Mouse (Mus musculus): ENCODE results near the gene Ptger1. TPM values are rescaled to one million over a fixed set of nuclear protein-coding genes. Genes with fewer than 3 reads are reported as not detected.

The Ptger1 gene
- total and polyA plus RNA-seq, 2 experiments from 2014 or later, result 0.36 to 0.55 TPM

- Histone ChIP-seq H3K27me3 (ENCODE audit: insufficient read depth, low read length) (no peaks in the 10 kb centered on the region), H3K36me3 (ENCODE audit: insufficient read depth, low read length) (peaks cover 5% of the 10 kb centered on the region; the same call in 1 of the 2 replicates), H3K9ac (replicated peaks; ENCODE audit: low read length, poor library complexity, severe bottlenecking) (no peak overlapping the region), H3K27ac (ENCODE audit: low read depth, low read length) (no peak overlapping the region), H3K4me3 (ENCODE audit: low read depth, low read length) (no peak overlapping the region), H3K9me3 (ENCODE audit: low read length) (no peaks in the 10 kb centered on the region), H3K4me1 (ENCODE audit: insufficient read depth, low read length) (no peaks in the 10 kb centered on the region), H3K4me2 (ENCODE audit: low read depth, low read length, poor library complexity, severe bottlenecking) (no peak overlapping the region)
- no peak for TF ChIP-seq CTCF (IDR thresholded peaks at IDR 0.05)
- WGBS, result 14% methylated on average over 8 of the region's 8 CpGs
- DNase-seq (ENCODE audit: low spot score), result no peak
- 0 out of 2 replicates have a peak, but pooled peaks have one; percentile 5 for ATAC-seq (ENCODE audit: low FRiP score)
These were observed 5.9 kb upstream of the Ptger1 start for GRCm38 (mm10) chr8:83660545-83660944.

GRCm38 (mm10) chr8:83660995-83661680 is 5.3 kb upstream of the Ptger1 start:
- DNase-seq (ENCODE audit: low spot score) (no peak), ATAC-seq (ENCODE audit: low FRiP score) (peak; percentile 8; the same call in 1 of the 2 replicates)
- Histone ChIP-seq H3K27me3 (ENCODE audit: insufficient read depth, low read length) (no peaks in the 10 kb centered on the region), H3K9ac (replicated peaks; ENCODE audit: low read length, poor library complexity, severe bottlenecking) (no peak overlapping the region), H3K36me3 (ENCODE audit: insufficient read depth, low read length) (peaks cover 5% of the 10 kb centered on the region; the same call in 1 of the 2 replicates), H3K4me2 (ENCODE audit: low read depth, low read length, poor library complexity, severe bottlenecking) (no peak overlapping the region), H3K9me3 (ENCODE audit: low read length) (no peaks in the 10 kb centered on the region), H3K27ac (ENCODE audit: low read depth, low read length) (no peak overlapping the region), H3K4me1 (ENCODE audit: insufficient read depth, low read length) (no peaks in the 10 kb centered on the region), H3K4me3 (ENCODE audit: low read depth, low read length) (no peak overlapping the region)
- no peak for TF ChIP-seq CTCF (IDR thresholded peaks at IDR 0.05)
- WGBS, result 22% methylated on average over 22 of the region's 22 CpGs

GRCm38 (mm10) chr8:83662421-83662826 is 4.1 kb upstream of the Ptger1 start:
- Histone ChIP-seq H3K27me3 (ENCODE audit: insufficient read depth, low read length) (no peaks in the 10 kb centered on the region), H3K9me3 (ENCODE audit: low read length) (no peaks in the 10 kb centered on the region), H3K4me2 (ENCODE audit: low read depth, low read length, poor library complexity, severe bottlenecking) (no peak overlapping the region), H3K36me3 (ENCODE audit: insufficient read depth, low read length) (peaks cover 5% of the 10 kb centered on the region; the same call in 1 of the 2 replicates), H3K4me1 (ENCODE audit: insufficient read depth, low read length) (peaks cover 4% of the 10 kb centered on the region; the same call in 1 of the 2 replicates), H3K9ac (replicated peaks; ENCODE audit: low read length, poor library complexity, severe bottlenecking) (no peak overlapping the region), H3K4me3 (ENCODE audit: low read depth, low read length) (no peak overlapping the region), H3K27ac (ENCODE audit: low read depth, low read length) (no peak overlapping the region)
- DNase-seq (ENCODE audit: low spot score), result peak; percentile 88
- 8% methylated on average over 4 of the region's 4 CpGs for WGBS
- TF ChIP-seq CTCF (IDR thresholded peaks at IDR 0.05), result peak; percentile 92
- ATAC-seq (ENCODE audit: low FRiP score), result no peak

GRCm38 (mm10) chr8:83664096-83664495 is 2.4 kb upstream of the Ptger1 start:
- Histone ChIP-seq H3K4me3 (ENCODE audit: low read depth, low read length) (no peak overlapping the region), H3K4me1 (ENCODE audit: insufficient read depth, low read length) (peaks cover 10% of the 10 kb centered on the region), H3K36me3 (ENCODE audit: insufficient read depth, low read length) (peaks cover 5% of the 10 kb centered on the region; the same call in 1 of the 2 replicates), H3K27ac (ENCODE audit: low read depth, low read length) (no peak overlapping the region), H3K27me3 (ENCODE audit: insufficient read depth, low read length) (no peaks in the 10 kb centered on the region; the same call in 1 of the 2 replicates), H3K9ac (replicated peaks; ENCODE audit: low read length, poor library complexity, severe bottlenecking) (no peak overlapping the region), H3K9me3 (ENCODE audit: low read length) (no peaks in the 10 kb centered on the region), H3K4me2 (ENCODE audit: low read depth, low read length, poor library complexity, severe bottlenecking) (no peak overlapping the region)
- TF ChIP-seq CTCF (IDR thresholded peaks at IDR 0.05), result no peak
- DNase-seq (ENCODE audit: low spot score) (no peak), ATAC-seq (ENCODE audit: low FRiP score) (no peak)
- 85% methylated on average over 13 of the region's 13 CpGs for WGBS

GRCm38 (mm10) chr8:83664931-83665625 is 1.4 kb upstream of the Ptger1 start:
- Histone ChIP-seq H3K9ac (replicated peaks; ENCODE audit: low read length, poor library complexity, severe bottlenecking) (no peak overlapping the region), H3K27me3 (ENCODE audit: insufficient read depth, low read length) (no peaks in the 10 kb centered on the region; the same call in 1 of the 2 replicates), H3K4me2 (ENCODE audit: low read depth, low read length, poor library complexity, severe bottlenecking) (no peak overlapping the region), H3K9me3 (ENCODE audit: low read length) (no peaks in the 10 kb centered on the region), H3K36me3 (ENCODE audit: insufficient read depth, low read length) (peaks cover 12% of the 10 kb centered on the region), H3K4me3 (ENCODE audit: low read depth, low read length) (no peak overlapping the region), H3K27ac (ENCODE audit: low read depth, low read length) (no peak overlapping the region), H3K4me1 (ENCODE audit: insufficient read depth, low read length) (peaks cover 10% of the 10 kb centered on the region)
- TF ChIP-seq CTCF (IDR thresholded peaks at IDR 0.05), result no peak
- WGBS, result 41% methylated on average over 2 of the region's 2 CpGs
- ATAC-seq (ENCODE audit: low FRiP score) (no peak), DNase-seq (ENCODE audit: low spot score) (no peak)

- no peak for ATAC-seq (ENCODE audit: low FRiP score)
- Histone ChIP-seq H3K27ac (ENCODE audit: low read depth, low read length) (0 out of 2 replicates have a peak overlapping the region, but pooled peaks have one; percentile 26), H3K9ac (replicated peaks; ENCODE audit: low read length, poor library complexity, severe bottlenecking) (no peak overlapping the region), H3K36me3 (ENCODE audit: insufficient read depth, low read length) (peaks cover 30% of the 10 kb centered on the region), H3K4me2 (ENCODE audit: low read depth, low read length, poor library complexity, severe bottlenecking) (no peak overlapping the region), H3K9me3 (ENCODE audit: low read length) (no peaks in the 10 kb centered on the region), H3K4me3 (ENCODE audit: low read depth, low read length) (no peak overlapping the region), H3K4me1 (ENCODE audit: insufficient read depth, low read length) (peaks cover 10% of the 10 kb centered on the region), H3K27me3 (ENCODE audit: insufficient read depth, low read length) (no peaks in the 10 kb centered on the region; the same call in 1 of the 2 replicates)
- WGBS, result 82% methylated on average over 3 of the region's 3 CpGs
- DNase-seq (ENCODE audit: low spot score), result no peak
- no peak for TF ChIP-seq CTCF (IDR thresholded peaks at IDR 0.05)
These were observed 372 bp downstream of the Ptger1 start for GRCm38 (mm10) chr8:83666866-83667234.
